Mouse (Mus musculus) left cerebral cortex, adult 11 months (tissue): ENCODE measurements around the gene Nln.

Experiments
- DNase-seq: peaks from one replicate; pipeline ENCODE4 v3.0.0; 2022; ENCODE audit warnings: low spot score

Nln gene

DNA sequence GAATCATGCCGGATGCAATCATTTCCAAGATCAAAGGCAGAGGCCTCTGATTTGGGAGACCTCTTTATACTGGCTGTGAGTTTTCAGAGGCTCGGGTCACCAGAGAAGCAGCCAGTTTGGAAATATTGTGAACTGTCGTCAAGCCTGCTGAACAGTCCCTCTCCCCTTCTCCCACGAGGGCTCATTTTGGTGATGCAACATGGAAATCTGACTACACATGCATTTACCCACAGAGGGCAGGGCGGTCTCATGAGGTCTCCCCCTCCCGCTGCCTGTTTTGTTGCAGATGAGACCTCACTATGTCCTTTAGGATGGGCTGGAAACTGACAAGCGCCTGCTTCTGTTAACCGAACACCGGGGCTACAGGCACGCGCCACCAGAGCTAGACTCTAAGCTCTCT, 95.4 kb downstream of the Nln start:
- no peak for DNase-seq

DNA sequence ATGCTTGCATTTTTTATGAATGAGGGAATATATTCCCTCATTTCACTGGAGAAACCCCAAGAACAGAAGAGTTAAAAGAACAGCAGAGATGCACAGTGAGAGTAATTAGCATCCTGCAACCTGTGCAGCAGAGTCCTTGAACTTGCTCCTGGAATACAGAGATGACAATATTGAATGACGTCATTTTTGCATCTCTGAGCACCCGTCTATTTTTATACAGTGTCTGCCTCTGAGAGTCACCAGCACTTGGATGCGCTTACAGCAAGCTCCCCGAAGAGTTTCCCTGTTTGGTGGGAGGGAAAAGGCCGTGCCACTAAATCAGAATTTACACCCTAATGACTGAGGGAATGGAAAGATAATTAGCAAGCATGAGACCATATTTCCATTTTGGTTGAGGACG, 96.0 kb downstream of the Nln start:
- DNase-seq, result no peak

DNA sequence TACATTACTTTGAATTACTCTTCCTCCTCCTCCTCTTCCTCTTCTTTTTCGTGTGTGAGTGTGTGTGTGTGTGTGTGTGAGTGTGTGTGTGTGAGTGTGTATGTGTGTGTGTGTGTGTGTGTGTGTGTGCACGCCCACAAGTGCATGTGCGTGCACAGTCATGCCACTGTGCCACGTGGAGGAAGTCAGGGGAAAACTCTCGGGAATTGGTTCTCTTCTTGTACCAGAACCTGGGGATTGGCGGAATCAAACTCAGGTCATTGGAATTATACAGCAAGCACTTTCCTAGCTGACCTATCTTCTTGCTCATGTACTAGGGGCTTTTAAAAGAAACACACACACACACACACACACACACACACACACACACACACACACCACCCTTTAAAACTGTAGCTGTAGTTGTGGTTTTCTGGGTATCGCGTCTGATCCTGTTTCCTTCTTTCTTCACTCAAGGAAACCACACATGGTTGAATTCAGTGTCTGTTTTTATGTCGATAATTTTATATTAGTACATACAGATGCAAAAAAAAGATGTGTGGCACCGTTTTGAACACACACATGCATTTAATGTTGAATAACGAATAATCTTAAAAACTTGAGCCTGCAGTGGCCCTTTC, 97.1 kb downstream of the Nln start:
- DNase-seq, result no peak

DNA sequence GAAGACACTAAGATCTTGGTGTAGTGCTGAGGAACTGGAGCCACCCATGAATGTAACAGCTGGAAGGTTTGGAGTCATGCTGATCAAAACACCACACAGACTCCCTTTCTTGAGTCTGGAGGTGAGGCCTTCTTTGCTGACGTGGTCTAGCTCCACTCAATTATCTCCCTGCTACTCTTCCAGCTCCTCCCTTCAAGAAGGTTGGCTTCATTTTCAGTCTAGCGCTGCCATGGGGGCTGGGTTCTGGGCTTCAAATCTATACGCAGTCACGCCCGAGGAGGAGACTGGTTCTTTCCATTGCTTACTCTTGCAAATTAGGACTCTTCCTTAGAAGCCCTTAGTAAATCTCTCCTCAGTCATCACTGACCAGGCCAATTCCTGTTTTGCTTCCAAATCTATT, 98.1 kb downstream of the Nln start:
- DNase-seq, result no peak

DNA sequence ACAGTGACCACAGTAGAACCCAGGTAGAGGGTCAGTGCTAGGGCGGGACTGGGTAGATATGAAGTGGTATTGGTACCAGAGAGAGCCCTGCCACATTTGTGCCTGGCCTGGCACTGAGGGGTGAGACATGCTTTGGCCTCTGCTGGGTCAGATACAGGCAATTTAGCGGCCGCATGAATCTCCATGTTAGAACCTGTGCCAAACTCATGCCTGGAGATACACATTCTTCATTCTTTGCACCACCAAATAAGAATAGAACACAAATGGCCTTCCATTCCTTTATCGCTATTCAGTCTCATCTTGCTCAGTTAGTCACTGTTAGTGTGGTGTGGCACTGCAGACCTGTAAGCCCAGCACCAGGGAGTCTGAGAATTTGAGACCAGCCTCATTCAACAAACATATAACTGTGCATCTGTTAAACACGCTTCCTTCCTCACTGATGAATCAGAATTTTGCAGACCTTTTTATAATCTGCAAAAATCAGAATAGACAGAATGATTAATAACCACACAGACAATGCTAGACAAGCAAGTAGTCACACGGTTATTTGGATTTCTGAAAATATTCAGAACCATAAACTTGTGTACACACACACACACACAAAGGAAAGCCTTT, 104.1 kb downstream of the Nln start:
- DNase-seq, result no peak

DNA sequence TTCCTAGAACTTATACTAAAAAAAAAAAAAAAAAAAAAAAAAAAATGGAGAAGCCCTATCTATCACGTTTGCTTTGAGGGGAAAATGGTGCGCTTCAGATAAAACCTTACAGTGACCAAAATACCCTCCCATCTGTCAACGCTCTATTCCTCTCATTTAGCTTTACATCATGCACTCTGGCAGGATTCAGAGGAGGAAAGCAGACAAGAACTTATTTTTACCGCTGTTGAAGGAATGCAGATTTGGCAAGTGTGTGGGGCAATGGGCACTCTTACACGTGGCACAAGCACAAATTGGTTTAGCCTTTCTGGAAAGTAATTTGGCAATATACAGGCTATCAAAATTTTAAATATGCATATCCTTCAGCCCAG, 115.3 kb downstream of the Nln start:
- DNase-seq, result no peak

DNA sequence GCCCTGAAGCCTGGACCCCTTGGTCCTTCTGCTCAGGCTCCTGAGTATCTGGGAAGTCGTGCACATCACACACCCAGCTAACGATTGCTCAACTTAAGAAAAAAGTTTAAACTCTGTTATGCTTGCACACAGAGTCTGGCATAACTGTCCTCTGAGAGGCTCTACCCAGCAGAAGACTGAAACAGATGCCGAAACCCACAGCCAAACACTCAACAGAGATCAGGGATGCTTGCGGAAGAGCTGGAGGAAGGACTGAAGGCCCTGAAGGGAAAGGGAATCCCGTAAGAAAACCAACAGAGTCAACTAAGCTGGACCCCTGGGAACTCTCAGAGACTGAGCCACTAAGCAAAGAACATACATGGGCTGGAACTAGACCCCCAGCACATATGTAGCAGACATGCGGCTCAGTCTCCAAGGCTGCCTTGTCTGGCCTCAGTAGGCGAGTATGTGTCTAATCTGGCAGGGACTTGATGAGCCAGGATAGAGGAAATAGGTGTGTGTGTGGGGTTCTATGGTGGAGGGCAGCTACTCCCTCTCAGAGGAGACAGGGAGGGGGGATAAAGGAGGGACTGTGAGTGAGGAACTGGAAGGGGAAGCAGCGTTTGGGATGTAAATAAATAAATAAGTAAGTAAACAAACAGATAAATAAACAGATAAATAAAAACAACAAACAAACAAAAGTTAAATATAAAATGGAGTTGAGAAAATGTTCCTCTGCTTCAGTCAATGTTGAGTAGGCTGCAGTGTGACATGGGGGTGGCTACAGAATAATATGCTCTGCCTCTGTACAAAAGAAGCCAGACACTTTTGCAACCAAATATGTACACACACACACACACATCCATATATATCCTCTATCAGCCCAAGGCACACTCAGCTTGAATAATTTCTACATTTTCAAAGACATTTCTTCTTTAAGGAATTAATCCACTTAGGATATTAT, 116.0 kb downstream of the Nln start:
- no peak for DNase-seq

DNA sequence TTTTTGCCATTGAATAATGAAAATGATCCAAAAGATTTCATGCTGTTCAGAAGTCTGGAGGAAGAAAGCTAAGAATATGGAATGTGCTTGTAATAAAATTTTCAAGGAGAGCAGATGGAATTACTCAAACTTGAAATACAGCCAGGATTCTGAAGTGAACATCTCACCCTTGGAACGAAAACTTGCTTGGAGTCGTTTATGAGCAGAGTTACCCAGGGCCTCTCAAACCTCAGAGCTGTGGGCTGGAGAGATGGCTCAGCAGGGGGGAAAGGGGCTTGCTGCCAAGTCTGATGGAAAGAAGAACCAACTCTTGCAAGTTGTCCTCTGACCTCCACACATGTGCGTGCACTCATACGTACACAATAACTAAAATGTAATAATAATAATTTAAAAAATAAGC, 122.8 kb downstream of the Nln start:
- no peak for DNase-seq

DNA sequence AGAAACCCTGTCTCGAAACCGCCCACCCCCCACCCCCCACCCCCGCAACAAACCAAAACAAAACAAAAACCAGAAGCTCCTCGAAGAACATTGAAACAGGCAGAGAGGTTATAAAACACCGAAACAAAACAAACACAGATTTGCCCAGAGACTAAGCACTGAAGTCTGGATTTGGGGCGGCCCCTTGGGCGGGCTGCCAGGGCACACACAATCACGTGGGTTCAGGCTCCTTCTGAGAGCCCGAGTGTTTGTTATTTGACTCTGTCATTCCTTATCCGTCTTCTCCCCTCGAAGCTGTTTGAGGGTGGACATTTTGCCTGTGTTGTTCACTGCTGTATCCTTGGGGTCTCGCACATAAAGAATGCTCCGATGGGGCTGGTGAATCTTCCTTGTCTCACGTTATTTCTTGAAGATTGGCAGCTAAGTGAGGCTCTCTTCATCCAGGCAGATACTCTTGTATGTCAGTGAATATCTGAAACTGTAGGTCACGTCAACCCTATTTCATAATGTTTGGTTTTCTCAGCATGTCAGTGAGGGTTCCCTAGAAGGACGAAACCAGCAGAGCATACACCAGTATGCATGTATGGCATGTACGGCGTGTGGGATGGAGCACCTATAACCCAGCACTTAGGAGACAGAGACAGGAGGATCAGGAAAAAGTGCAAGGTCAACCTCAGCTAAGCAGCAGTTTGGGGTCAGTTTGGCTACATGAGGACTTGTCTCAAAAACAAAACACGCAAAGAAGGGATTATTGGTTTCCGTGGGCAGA, 123.7 kb downstream of the Nln start:
- DNase-seq, result no peak

DNA sequence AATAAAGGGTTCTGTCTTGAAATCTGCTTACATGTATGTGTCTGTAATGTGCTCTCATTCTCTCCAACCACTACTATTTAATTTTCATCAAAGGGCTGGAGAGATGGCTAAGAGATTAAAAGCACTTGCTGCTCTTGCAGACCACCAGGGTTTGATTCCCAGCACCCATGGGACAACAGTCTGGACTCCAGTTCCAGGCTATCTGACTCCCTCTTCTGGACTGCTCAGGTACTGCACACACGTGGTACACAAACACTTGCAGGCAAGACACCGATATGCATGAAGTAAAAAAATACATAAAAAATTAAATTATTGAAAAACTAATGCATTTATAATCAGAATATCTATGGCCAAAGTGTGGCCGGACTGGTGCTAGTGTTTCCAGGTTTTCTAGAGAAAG, 127.0 kb downstream of the Nln start:
- DNase-seq, result no peak

DNA sequence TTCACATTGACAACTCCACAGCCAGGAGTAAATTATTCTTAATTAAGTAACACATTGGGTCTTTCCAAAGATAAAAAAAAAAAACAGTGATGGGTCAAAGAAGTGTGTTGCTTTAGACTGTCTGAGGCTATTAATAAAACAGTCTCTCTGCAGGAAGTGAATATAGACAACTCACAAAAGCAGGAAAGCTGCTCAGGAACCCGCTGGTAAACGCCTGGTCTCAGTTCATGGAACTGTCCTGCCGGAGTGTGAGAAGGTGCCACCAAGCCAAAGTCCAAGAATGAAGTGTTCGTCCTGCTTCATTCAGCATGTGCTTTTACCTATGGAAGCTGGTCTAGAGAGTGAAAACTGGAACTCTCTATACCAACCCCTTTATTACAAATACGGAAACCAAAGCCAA, 129.0 kb downstream of the Nln start:
- DNase-seq, result no peak

DNA sequence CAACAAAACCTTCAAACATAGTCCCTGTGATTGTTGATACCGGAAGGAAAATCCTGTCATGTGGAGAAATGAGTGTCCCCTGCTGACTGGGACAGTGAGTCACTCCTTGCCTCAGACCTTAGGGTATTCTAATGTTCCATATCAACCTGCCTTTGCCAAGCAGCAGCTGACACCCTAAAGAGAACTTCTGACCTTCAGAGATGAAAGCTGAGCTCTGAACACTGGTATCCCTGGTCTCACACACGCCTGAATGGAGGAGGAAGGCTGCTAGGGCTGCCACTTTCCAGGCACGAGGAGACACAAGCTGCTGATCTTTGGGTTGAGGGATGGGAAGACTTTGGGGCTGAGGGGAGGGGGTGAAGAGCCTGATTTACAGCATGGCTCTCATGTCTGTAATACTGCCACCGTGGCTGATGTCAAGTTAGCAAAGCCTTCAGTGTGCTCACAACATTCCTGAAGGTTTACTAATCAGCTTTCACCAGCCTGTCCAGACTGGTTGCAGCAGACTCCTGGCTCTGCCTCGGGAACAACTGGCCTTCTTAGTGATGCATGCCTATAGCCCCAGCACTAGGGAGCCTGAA, 131.0 kb downstream of the Nln start:
- DNase-seq, result no peak

DNA sequence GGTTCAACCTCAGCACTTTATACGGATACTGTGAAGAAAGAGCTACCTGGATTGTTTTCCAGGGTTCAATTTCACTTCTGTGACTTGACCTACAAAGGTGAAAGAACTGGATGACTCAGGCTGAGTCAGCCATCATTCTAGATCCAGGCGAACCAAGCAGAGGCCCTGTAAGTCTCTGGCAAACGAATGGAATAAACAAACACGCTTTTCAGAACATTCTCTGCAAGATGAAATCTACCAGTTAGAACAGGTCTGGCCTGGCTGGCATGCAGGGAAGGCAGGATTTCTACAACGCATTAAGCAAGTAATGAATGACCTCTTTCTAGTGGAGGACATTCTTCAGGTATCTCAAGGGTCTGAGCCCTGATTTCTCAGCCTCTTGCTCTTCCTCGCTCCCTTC, 131.6 kb downstream of the Nln start:
- no peak for DNase-seq

DNA sequence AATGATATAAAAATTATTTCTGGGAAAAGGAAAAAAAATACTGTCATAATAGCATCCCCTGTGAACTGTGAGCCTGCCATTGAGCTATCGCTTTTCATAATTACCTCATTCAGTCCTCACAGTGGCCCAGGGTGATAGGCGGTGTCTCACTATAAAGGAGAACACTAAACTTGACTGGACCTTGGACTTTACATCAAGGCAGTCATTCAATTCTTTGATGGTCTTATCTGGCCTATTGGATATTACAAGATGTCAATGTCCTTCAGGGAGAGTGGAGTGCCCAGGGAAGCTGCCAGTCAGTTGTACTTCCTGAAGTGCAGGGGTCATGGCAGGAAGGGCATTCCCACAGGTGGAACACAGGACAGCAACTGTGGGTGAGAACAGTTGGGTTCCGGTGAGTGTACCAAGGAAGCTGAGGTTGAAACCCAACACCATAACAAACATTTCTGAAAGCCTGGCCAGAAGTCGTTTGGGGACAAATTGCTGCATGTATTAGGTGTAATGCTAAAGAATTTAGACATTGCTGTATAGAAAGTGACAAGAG, 133.2 kb downstream of the Nln start:
- DNase-seq, result no peak

DNA sequence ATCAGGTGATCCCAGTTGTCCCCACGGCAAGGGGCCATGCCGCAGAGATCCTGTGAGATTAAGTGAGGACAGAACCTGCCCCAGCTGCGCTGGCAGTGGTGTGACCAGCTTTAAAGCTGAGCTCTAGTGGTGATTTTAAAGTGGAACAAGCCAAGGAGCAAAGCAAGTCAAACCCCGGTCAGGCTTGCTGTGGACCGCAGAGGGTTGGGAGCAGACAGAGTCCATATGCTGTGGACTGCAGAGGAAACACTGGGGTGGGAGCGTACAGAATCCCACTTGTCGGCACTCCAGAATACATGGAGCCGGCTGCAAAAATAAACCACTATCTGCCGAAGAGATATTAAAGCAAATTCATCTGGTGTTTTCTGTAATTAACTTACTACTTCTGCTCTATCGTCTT, 134.3 kb downstream of the Nln start:
- DNase-seq, result no peak

DNA sequence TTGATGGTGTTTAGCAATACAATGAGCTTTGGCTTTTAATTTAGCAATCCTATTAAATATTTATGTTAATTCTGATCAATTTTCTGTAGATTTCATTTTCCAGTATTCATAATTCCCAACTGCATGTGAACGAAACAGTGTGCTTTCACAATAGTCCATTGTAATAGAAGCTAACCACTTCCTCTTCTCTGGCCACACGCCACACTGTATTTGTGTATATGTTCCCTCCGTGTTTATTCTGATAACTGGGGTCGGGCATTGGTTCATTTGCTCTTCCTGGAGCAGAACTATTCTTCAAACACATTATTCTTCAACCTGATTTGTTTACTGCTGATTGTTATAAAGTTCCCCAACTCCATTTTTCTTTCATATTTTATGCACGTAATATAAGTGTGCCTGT, 135.4 kb downstream of the Nln start:
- no peak for DNase-seq
